Mouse (Mus musculus) intestine, embryonic 15.5 days (tissue): ENCODE measurements around the gene Zfand5. TPM values are rescaled to one million over a fixed set of nuclear protein-coding genes. Genes with fewer than 3 reads are reported as not detected.
"Not testable (repeated sequence)": the region's sequence is repeated elsewhere in the genome, so short reads cannot be mapped to it uniquely, and the experiment has no call there.

Experiments used
- ATAC-seq: fragments of 200-750 bp; cut with Nextera tagmentation; 2 replicates; pipeline ENCODE4 v1.8.0; 2017; ENCODE audit warnings: moderate TSS enrichment, moderate library complexity
- H3K27ac ChIP-seq: fragments of 300-500 bp; sonication (generic); 2 replicates; pipeline ENCODE4 v1.5.1; 2015; ENCODE audit warnings: mild to moderate bottlenecking, inconsistent platforms
- H3K27me3 ChIP-seq: fragments of 300-500 bp; sonication (generic); replicated peaks from 2 replicates; pipeline ENCODE4 v1.6.1; 2015; ENCODE audit warnings: inconsistent platforms
- H3K36me3 ChIP-seq: fragments of 300-500 bp; sonication (generic); 2 replicates; pipeline ENCODE4 v1.6.1; 2015; ENCODE audit warnings: inconsistent platforms
- H3K4me1 ChIP-seq: fragments of 300-500 bp; sonication (generic); replicated peaks from 2 replicates; pipeline ENCODE4 v1.6.1; 2015; ENCODE audit warnings: inconsistent platforms
- H3K4me2 ChIP-seq: fragments of 300-500 bp; sonication (generic); replicated peaks from 2 replicates; pipeline ENCODE4 v1.6.1; 2015; ENCODE audit warnings: mild to moderate bottlenecking, inconsistent platforms
- H3K4me3 ChIP-seq: fragments of 300-500 bp; sonication (generic); replicated peaks from 2 replicates; pipeline ENCODE4 v1.5.1; 2015; ENCODE audit warnings: inconsistent platforms
- H3K9ac ChIP-seq: fragments of 300-500 bp; sonication (generic); 2 replicates; pipeline ENCODE4 v1.6.1; 2015; ENCODE audit warnings: inconsistent platforms
- H3K9me3 ChIP-seq: fragments of 300-500 bp; sonication (generic); 2 replicates; pipeline ENCODE4 v1.6.1; 2016; ENCODE audit warnings: inconsistent platforms
- WGBS: fragments of 180-500 bp; shearing (Covaris S2); methylation state at CpG from one replicate; pipeline ENCODE4 v1.1.7; 2015; 5-methylcytosine and 5-hydroxymethylcytosine counted together
- polyA plus RNA-seq: library from polyadenylated mRNA; unstranded; fragments of >200 nt; fragmentation: Nextera tagmentation; extraction: Ambion mirVana; gene quantifications from 2 replicates; pipeline ENCODE4 v1.2.1, GENCODE M21; 2015

Zfand5 gene
- polyA plus RNA-seq, 1 experiment from 2014 or later = 91.6 TPM

- Histone ChIP-seq H3K4me3 (peak overlapping the region; percentile 91), H3K9ac (no peak overlapping the region; the same call in 1 of the 2 replicates), H3K27me3 (no peaks in the 10 kb centered on the region), H3K4me1 (0 out of 2 replicates have a peak, but pooled peaks cover 2% of the 10 kb centered on the region), H3K36me3 (peaks cover 2% of the 10 kb centered on the region; the same call in 1 of the 2 replicates), H3K4me2 (peak overlapping the region; percentile 53), H3K9me3 (no peaks in the 10 kb centered on the region), H3K27ac (peak overlapping the region; percentile 45; the same call in 1 of the 2 replicates)
- ATAC-seq = no peak
- WGBS = 3% methylated on average over 3 of the region's 3 CpGs
Measured at GRCm38 (mm10) chr19:21274714-21275113, 2.6 kb downstream of the Zfand5 start.

DNA sequence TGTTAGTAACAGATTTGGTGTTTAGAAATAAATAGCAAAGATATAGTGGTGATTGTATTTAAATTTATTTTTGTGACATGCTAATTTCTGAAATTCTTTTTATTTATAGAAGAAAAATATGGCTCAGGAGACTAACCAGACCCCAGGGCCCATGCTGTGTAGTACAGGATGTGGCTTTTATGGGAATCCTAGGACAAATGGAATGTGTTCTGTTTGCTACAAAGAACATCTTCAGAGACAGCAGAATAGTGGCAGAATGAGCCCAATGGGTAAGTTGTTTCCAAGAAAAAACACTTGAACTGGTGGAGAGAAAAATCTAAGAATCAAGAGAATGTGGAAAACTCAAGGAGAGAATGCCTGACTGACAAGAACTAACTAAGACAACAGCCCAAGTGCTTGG is 4.2 kb downstream of the Zfand5 start:
- no peak for ATAC-seq
- Histone ChIP-seq H3K9me3 (no peaks in the 10 kb centered on the region), H3K4me3 (no peak overlapping the region), H3K4me2 (no peak overlapping the region), H3K27me3 (no peaks in the 10 kb centered on the region), H3K9ac (no peak overlapping the region), H3K27ac (no peak overlapping the region), H3K4me1 (0 out of 2 replicates have a peak, but pooled peaks cover 2% of the 10 kb centered on the region), H3K36me3 (peaks cover 7% of the 10 kb centered on the region; the same call in 1 of the 2 replicates)

- peaks cover 3% of the 10 kb centered on the region; the same call in 1 of the 2 replicates for H3K36me3 ChIP-seq
- no peak overlapping the region for H3K4me3 ChIP-seq
- no peak for ATAC-seq
- H3K9me3 ChIP-seq = peaks cover 3% of the 10 kb centered on the region; the same call in 1 of the 2 replicates
- no peak overlapping the region for H3K27ac ChIP-seq
- WGBS = 65% methylated on average over 3 of the region's 3 CpGs
- H3K4me1 ChIP-seq = no peaks in the 10 kb centered on the region
- H3K9ac ChIP-seq = no peak overlapping the region
- H3K4me2 ChIP-seq = no peak overlapping the region
- H3K27me3 ChIP-seq = no peaks in the 10 kb centered on the region
Measured at GRCm38 (mm10) chr19:21286421-21287097, 14.5 kb downstream of the Zfand5 start.

DNA sequence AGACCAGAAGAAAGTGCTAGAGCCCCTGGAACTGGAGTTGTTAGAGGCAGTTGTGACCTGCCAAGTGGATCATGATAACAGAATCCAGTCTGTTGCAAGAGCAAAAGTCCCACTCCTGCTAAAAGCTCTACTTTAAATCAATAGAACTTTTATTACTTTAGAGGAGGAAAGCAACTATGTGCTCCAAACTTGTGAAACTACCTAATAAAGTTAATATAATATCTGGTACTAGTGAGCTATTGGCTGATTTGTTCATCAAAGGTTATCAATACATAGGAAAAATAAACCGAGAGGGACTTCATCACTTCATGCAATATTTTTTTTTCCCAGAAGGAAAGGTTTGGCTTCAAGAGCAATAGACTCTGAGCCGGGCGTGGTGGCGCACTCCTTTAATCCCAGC is 25.3 kb downstream of the Zfand5 start:
- Histone ChIP-seq H3K4me2 (no peak overlapping the region), H3K9ac (no peak overlapping the region), H3K27ac (no peak overlapping the region), H3K36me3 (no peaks in the 10 kb centered on the region), H3K27me3 (no peaks in the 10 kb centered on the region), H3K4me1 (no peaks in the 10 kb centered on the region), H3K4me3 (no peak overlapping the region), H3K9me3 (no peaks in the 10 kb centered on the region)
- no peak for ATAC-seq
- WGBS = 91% methylated on average over 4 of the region's 4 CpGs

- no peak overlapping the region for H3K4me2 ChIP-seq
- ATAC-seq = no peak
- no peaks in the 10 kb centered on the region for H3K36me3 ChIP-seq
- H3K4me3 ChIP-seq = no peak overlapping the region
- no peaks in the 10 kb centered on the region for H3K27me3 ChIP-seq
- H3K4me1 ChIP-seq = no peaks in the 10 kb centered on the region
- no peak overlapping the region for H3K27ac ChIP-seq
- 38% methylated on average over 3 of the region's 3 CpGs for WGBS
- H3K9ac ChIP-seq = no peak overlapping the region
- H3K9me3 ChIP-seq = no peaks in the 10 kb centered on the region
Measured at GRCm38 (mm10) chr19:21301787-21302186, 29.7 kb downstream of the Zfand5 start.

DNA sequence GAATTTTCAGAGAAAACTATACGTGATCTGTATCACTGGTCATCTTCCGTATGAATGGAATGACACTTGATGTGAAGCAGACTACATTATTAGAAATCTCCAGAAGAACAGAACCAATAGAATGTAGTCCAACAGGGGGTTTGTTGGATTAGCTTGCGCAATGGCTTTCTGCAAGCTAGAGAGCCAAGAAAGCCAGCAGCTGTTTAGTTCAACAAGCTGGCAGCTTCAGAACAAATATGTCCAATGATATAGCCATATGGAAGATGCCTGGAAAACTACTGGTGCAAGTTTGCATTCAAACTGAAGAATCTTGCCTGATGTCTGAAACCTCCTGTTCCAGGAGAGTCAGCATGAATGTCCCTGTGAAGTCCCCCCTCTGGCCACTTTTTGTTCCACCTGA is 35.7 kb downstream of the Zfand5 start:
- no peaks in the 10 kb centered on the region for H3K36me3 ChIP-seq
- H3K9ac ChIP-seq = no peak overlapping the region
- no peaks in the 10 kb centered on the region for H3K9me3 ChIP-seq
- no peaks in the 10 kb centered on the region for H3K4me1 ChIP-seq
- no peak overlapping the region for H3K4me3 ChIP-seq
- no peak for ATAC-seq
- no peak overlapping the region for H3K4me2 ChIP-seq
- no peaks in the 10 kb centered on the region for H3K27me3 ChIP-seq
- 81% methylated on average over 3 of the region's 3 CpGs for WGBS
- no peak overlapping the region for H3K27ac ChIP-seq

DNA sequence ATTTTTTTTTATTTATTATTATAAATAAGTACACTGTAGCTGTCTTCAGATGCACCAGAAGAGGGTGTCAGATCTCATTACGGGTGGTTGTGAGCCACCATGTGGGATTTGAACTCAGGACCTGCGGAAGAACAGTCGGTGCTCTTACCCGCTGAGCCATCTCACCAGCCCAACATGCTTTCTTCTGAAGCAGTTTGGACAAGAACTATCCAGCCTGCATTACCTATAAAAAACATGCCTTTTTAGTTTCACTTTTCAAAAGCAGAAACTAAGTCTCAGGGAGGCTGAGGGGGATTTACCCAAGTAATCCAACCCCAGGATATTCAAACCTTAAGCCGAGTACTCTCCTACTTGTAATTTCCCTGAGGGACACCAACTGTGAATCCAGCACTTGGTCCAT is 38.3 kb downstream of the Zfand5 start:
- not testable (repeated sequence) for ATAC-seq, H3K9me3 ChIP-seq, H3K27ac ChIP-seq, H3K27me3 ChIP-seq, H3K9ac ChIP-seq, H3K4me1 ChIP-seq, H3K4me3 ChIP-seq, H3K4me2 ChIP-seq, H3K36me3 ChIP-seq
- WGBS = 90% methylated on average over 5 of the region's 5 CpGs

GRCm38 (mm10) chr19:21315701-21316100 is 43.6 kb downstream of the Zfand5 start:
- no peaks in the 10 kb centered on the region for H3K9me3 ChIP-seq
- no peak for ATAC-seq
- H3K9ac ChIP-seq = no peak overlapping the region
- no peaks in the 10 kb centered on the region for H3K4me1 ChIP-seq
- H3K27ac ChIP-seq = no peak overlapping the region
- H3K4me3 ChIP-seq = no peak overlapping the region
- 69% methylated on average over 3 of the region's 3 CpGs for WGBS
- H3K27me3 ChIP-seq = no peaks in the 10 kb centered on the region
- H3K36me3 ChIP-seq = no peaks in the 10 kb centered on the region
- H3K4me2 ChIP-seq = no peak overlapping the region

GRCm38 (mm10) chr19:21319618-21320017 is 47.5 kb downstream of the Zfand5 start:
- no peak overlapping the region for H3K4me2 ChIP-seq
- no peaks in the 10 kb centered on the region for H3K4me1 ChIP-seq
- H3K36me3 ChIP-seq = no peaks in the 10 kb centered on the region
- no peaks in the 10 kb centered on the region for H3K9me3 ChIP-seq
- no peak for ATAC-seq
- 94% methylated on average over 1 of the region's 1 CpGs for WGBS
- no peak overlapping the region for H3K27ac ChIP-seq
- no peak overlapping the region for H3K9ac ChIP-seq
- H3K4me3 ChIP-seq = no peak overlapping the region
- no peaks in the 10 kb centered on the region for H3K27me3 ChIP-seq

DNA sequence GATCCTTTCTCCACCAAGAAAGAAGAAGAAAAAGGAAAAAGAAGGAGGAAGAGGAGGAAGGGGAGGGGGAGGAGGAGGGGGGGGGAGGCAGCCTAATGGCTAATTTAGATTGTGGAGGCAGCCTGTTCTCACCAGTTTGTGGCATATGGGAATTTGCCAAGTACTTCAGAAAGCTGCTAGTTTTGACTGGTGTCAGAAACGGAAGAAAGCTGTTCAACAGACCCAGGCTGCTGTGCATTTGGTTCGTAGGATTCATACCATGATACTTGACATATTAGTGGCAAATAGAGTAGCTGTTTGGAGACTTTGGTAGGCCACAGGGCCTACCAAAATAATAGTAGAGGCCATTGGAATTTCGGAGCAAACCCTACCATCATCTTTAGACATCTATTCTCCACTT is 53.3 kb downstream of the Zfand5 start:
- H3K27me3 ChIP-seq = no peaks in the 10 kb centered on the region
- ATAC-seq = no peak
- no peak overlapping the region for H3K4me3 ChIP-seq
- no peaks in the 10 kb centered on the region for H3K9me3 ChIP-seq
- no peaks in the 10 kb centered on the region for H3K4me1 ChIP-seq
- no peak overlapping the region for H3K9ac ChIP-seq
- WGBS = 81% methylated on average over 3 of the region's 3 CpGs
- H3K36me3 ChIP-seq = no peaks in the 10 kb centered on the region
- no peak overlapping the region for H3K4me2 ChIP-seq
- no peak overlapping the region for H3K27ac ChIP-seq

DNA sequence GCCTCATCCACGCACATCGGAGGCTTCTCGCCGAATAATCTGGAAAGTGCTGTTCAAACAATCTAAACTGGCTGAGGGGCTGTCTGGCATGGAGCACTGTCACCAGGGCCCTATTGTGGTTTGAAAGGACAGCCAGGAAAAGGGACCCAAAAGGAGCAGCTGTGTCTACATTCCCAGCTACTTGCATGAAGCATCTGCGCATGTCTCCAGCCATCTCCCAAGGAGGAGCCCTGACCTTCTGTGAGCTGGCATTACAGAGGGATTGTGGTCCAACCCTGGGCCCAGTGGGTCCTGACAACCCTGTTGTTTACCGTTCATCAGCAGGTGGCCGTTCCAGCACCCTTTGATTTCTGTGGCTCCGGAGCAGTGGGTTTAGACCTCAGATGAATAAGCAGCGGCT is 56.9 kb downstream of the Zfand5 start:
- H3K9ac ChIP-seq = no peak overlapping the region
- H3K27me3 ChIP-seq = no peaks in the 10 kb centered on the region
- 83% methylated on average over 9 of the region's 9 CpGs for WGBS
- no peaks in the 10 kb centered on the region for H3K4me1 ChIP-seq
- no peaks in the 10 kb centered on the region for H3K36me3 ChIP-seq
- H3K9me3 ChIP-seq = no peaks in the 10 kb centered on the region
- no peak overlapping the region for H3K4me2 ChIP-seq
- H3K27ac ChIP-seq = no peak overlapping the region
- no peak overlapping the region for H3K4me3 ChIP-seq
- ATAC-seq = no peak

- H3K4me1 ChIP-seq = no peaks in the 10 kb centered on the region
- no peaks in the 10 kb centered on the region for H3K9me3 ChIP-seq
- no peaks in the 10 kb centered on the region for H3K27me3 ChIP-seq
- H3K9ac ChIP-seq = no peak overlapping the region
- WGBS = 54% methylated on average over 5 of the region's 5 CpGs
- H3K4me3 ChIP-seq = no peak overlapping the region
- no peak for ATAC-seq
- H3K27ac ChIP-seq = no peak overlapping the region
- H3K36me3 ChIP-seq = no peaks in the 10 kb centered on the region
- no peak overlapping the region for H3K4me2 ChIP-seq
Measured at GRCm38 (mm10) chr19:21329770-21330169, 57.7 kb downstream of the Zfand5 start.
